Mouse (Mus musculus): ENCODE measurements at regions not wholly inside any gene's neighbourhood (a gene's known extent, or its start where the extent isn't known, plus 50 kb on each side); places are given as distances from the start of the nearest gene placed in this dataset.

- no peak for DNase-seq (ENCODE audit: low read depth, low spot score)
Observed at GRCm38 (mm10) chr1:152168284-152168683, 78.4 kb upstream of the 1700025G04Rik start.

DNA sequence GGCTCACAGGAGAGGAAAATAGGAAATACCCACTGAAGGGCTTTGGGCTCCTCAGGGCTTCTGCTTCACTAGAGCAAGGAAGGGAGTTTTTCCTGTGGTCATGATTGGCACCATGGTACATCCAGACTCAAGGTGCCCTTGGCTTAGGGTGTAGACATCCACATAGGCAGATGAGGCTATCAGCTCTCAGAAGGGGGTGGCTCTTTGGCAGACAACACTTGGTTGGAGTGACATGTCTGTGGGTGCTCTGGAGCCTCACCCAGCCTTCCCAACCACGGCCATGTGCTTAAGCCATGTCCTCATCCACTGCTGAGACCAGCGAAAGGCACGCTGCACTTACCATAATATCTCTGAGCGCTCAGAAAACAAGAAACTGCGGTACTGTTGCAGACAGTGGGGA, 77.8 kb upstream of the 1700025G04Rik start:
- DNase-seq (ENCODE audit: low read depth, low spot score), result no peak

GRCm38 (mm10) chr1:152165490-152165905, 75.6 kb upstream of the 1700025G04Rik start:
- DNase-seq (ENCODE audit: low read depth, low spot score), result no peak

- no peak for DNase-seq (ENCODE audit: low read depth, low spot score)
Observed at GRCm38 (mm10) chr1:152164843-152165489, 75.0 kb upstream of the 1700025G04Rik start.

- DNase-seq (ENCODE audit: low read depth, low spot score), result no peak
Observed at GRCm38 (mm10) chr1:152164212-152164611, 74.3 kb upstream of the 1700025G04Rik start.

DNA sequence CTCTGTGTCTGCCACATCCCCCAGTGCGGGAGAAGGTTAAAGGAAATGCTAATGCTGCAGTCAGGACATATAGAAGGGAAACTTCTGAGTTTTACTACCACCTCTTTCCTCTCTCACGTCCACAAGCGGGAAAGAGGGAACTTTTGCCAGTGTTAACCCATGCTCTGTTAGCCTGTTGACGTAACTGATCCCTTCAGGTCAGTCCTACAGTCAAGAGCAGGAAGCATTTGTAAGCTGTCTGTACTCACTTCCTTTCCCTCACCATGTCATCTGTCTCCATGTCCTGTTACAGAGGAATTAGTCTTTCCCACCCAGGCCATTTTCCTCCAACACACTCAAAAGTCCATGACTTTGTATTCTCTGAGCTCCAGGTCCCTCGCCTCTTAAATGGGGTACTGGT, 62.5 kb upstream of the 1700025G04Rik start:
- no peak for DNase-seq (ENCODE audit: low read depth, low spot score)

DNA sequence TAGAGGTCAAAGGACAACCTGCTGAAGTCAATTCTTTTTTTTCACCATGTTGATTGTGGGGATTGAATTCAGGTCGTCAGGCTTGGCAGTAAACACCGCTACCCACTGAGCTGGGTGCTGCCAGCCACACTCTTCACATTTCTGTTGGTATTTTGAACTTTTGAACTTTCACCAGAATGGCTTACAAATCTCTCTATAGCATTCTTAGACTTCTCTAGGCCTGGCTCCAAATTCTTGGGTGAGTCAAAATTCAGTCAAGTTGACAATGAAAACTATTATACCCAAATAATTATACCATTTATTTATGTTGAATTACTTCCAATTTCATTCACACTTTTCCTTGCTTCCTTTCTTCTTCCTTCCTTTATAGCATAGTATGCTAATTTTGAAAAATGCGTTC, 58.8 kb upstream of the 1700025G04Rik start:
- DNase-seq (ENCODE audit: low read depth, low spot score), result no peak

DNA sequence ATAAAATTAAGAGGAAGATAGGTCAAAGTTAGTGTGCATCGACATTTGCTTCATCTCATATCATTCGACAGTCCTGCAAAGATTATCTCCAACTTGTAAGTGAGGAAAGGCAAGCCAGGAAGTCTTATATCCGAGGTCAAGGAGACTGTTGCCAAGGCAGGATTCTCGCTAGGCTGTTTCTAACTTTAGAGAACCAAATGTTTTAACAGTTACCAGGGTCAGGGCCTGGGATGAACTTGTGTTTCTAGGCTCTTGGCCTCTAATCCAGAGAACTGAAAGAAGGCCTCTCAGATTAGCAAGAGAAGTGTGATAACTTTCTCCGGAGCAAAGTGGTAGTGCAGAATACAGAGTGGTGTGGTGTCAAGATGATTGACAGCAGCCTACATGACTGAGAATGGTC, 50.2 kb upstream of the 1700025G04Rik start:
- no peak for DNase-seq (ENCODE audit: low read depth, low spot score)

All from A20 (cell line).